Comparison of ENCODE assay signal across 18 mouse cellular contexts in genomic region chr2:33272665-33273439, GRCm38 (mm10). TPM values are rescaled to one million over a fixed set of nuclear protein-coding genes. Genes with fewer than 3 reads are reported as not detected.
DNase-seq lines count a peak whose midpoint lies in the region; ATAC-seq lines count a peak whose summit lies in the region.
"Had no signal": no experiment of that assay in that cellular context is flagged by ENCODE, and none has a peak within 500 bp of the region (broad histone marks: within the 10 kb centered on the region; RNA-seq: fewer than 3 reads in every experiment).

No protein-coding gene starts in this region.

- DNase-seq in heart, adult 11 months: peak; percentile 95
- no peak for DNase-seq in heart, postnatal 25 days (ENCODE audit: low spot score)
- DNase-seq in kidney, postnatal 4 days: peak; percentile 41 to 47
- DNase-seq in kidney, adult 18-20 months: no peak
- DNase-seq in right cerebral cortex, adult 18-20 months: no peak
- DNase-seq: adrenal gland, postnatal 10 days; B cell, adult 2 months; cerebellum, postnatal 14 days; gastrocnemius, postnatal 36 days; kidney, adult 8-10 months; left cerebral cortex, postnatal 4 days; thymus, postnatal 25 days had no signal

- no peak overlapping the region for H3K4me2 ChIP-seq in embryonic facial prominence, embryonic 15.5 days (replicated peaks)
- H3K4me2 ChIP-seq in stomach, embryonic 15.5 days: no peak overlapping the region
- H3K4me2 ChIP-seq: forebrain, embryonic 13.5 days; hindbrain, embryonic 13.5 days; neural tube, embryonic 12.5 days had no signal

- intact Hi-C loops in heart, postnatal 25 days (cut with DNase I): loop anchor here (5.0 kb wide), 1 partner anchor 56 kb away; the partner anchor contains the start of gene Angptl2

- WGBS in embryonic facial prominence, embryonic 15.5 days: 58% methylated on average over 4 of the region's 4 CpGs
- 66% methylated on average over 4 of the region's 4 CpGs for WGBS in stomach, embryonic 15.5 days

- ATAC-seq in embryonic facial prominence, embryonic 15.5 days (ENCODE audit: insufficient number of reproducible peaks, low FRiP score, low TSS enrichment, low read depth): no peak
- ATAC-seq in stomach, embryonic 15.5 days (ENCODE audit: insufficient read depth, low FRiP score, low read depth): no peak
- ATAC-seq: forebrain, embryonic 13.5 days; midbrain, embryonic 16.5 days had no signal

- peaks cover 9% of the 10 kb centered on the region; the same call in 1 of the 2 replicates for H3K4me1 ChIP-seq in embryonic facial prominence, embryonic 15.5 days
- H3K4me1 ChIP-seq in stomach, embryonic 15.5 days: no peaks in the 10 kb centered on the region; the same call in 1 of the 2 replicates
- H3K4me1 ChIP-seq: neural tube, embryonic 12.5 days had no signal

- H3K36me3 ChIP-seq in embryonic facial prominence, embryonic 15.5 days: no peaks in the 10 kb centered on the region
- H3K36me3 ChIP-seq in stomach, embryonic 15.5 days: no peaks in the 10 kb centered on the region

- H3K9me3 ChIP-seq in embryonic facial prominence, embryonic 15.5 days (replicated peaks): no peaks in the 10 kb centered on the region
- H3K9me3 ChIP-seq in stomach, embryonic 15.5 days: no peaks in the 10 kb centered on the region
- H3K9me3 ChIP-seq: forebrain, embryonic 13.5 days; hindbrain, embryonic 13.5 days; neural tube, embryonic 12.5 days had no signal

- no peak overlapping the region for H3K9ac ChIP-seq in embryonic facial prominence, embryonic 15.5 days
- no peak overlapping the region for H3K9ac ChIP-seq in stomach, embryonic 15.5 days
- H3K9ac ChIP-seq: forebrain, embryonic 13.5 days; hindbrain, embryonic 13.5 days; neural tube, embryonic 12.5 days had no signal

- peak overlapping the region; percentile 48; the same call in 1 of the 2 replicates for H3K27ac ChIP-seq in embryonic facial prominence, embryonic 15.5 days (replicated peaks)
- H3K27ac ChIP-seq in stomach, embryonic 15.5 days: 0 out of 2 replicates have a peak overlapping the region, but pooled peaks have one; percentile 0
- H3K27ac ChIP-seq: hindbrain, embryonic 13.5 days; neural tube, embryonic 12.5 days had no signal

- no peaks in the 10 kb centered on the region for H3K27me3 ChIP-seq in embryonic facial prominence, embryonic 15.5 days
- H3K27me3 ChIP-seq in stomach, embryonic 15.5 days (replicated peaks): no peaks in the 10 kb centered on the region
- H3K27me3 ChIP-seq: forebrain, embryonic 13.5 days; hindbrain, embryonic 13.5 days; neural tube, embryonic 12.5 days had no signal

- H3K4me3 ChIP-seq in embryonic facial prominence, embryonic 15.5 days (replicated peaks): no peak overlapping the region
- H3K4me3 ChIP-seq in stomach, embryonic 15.5 days (replicated peaks): no peak overlapping the region
- H3K4me3 ChIP-seq: forebrain, embryonic 13.5 days; hindbrain, embryonic 13.5 days; neural tube, embryonic 12.5 days had no signal

RNA-seq across cellular contexts. Expression of gene Angptl2, which starts 57.0 kb away (rescaled TPM):
- total RNA-seq in heart, postnatal 25 days (2021): 10 to 100 TPM; 47.9 to 78.9 TPM
- polyA plus RNA-seq in embryonic facial prominence, embryonic 15.5 days (2015; fragmentation: Nextera tagmentation; extraction: Ambion mirVana): 59.2 and 62.1 TPM in 2 replicates
- 44.8 and 45.2 TPM in 2 replicates for polyA plus RNA-seq in stomach, embryonic 15.5 days (2015; fragmentation: Nextera tagmentation; extraction: Ambion mirVana)

Comparison
In these comparisons a context has a peak if more than half of its experiments do, and no peak if none do; other contexts are left out.
1. DNase-seq: peak in heart, adult 11 months (single experiment) and kidney, postnatal 4 days (2 of 2); none in heart, postnatal 25 days (single experiment), kidney, adult 18-20 months (single experiment) and right cerebral cortex, adult 18-20 months (single experiment).